Mouse (Mus musculus) bone marrow macrophage, adult 2 months (primary cell): ENCODE data around the gene Sbno1.

Experiments
- CTCF ChIP-seq: IDR thresholded peaks from 2 replicates; pipeline ENCODE4 v1.5.1; 2012; ENCODE audit warnings: low read depth, mild to moderate bottlenecking, low read length, moderate library complexity
- POLR2A ChIP-seq: IDR thresholded peaks from 2 replicates; pipeline ENCODE4 v1.6.1; 2012; ENCODE audit warnings: mild to moderate bottlenecking, low read depth, low read length, borderline replicate concordance

- TF ChIP-seq CTCF, result no peak
- TF ChIP-seq POLR2A, result no peak
Measured at GRCm38 (mm10) chr5:124424200-124424722, 1.5 kb downstream of the Sbno1 start.
